Mouse (Mus musculus): ENCODE measurements around the gene Oprd1. TPM values are rescaled to one million over a fixed set of nuclear protein-coding genes. Genes with fewer than 3 reads are reported as not detected.
A peak's percentile ranks its signal among the peaks of the same experiment; 100 is the strongest.

The Oprd1 gene
- total and polyA plus RNA-seq, 3 experiments = 0.01 TPM; not detected in 2

- Histone ChIP-seq H3K27ac (ENCODE audit: control insufficient read depth, low read depth, low read length) (no peak overlapping the region), H3K9me3 (replicated peaks; ENCODE audit: insufficient read depth, low read length) (no peaks in the 10 kb centered on the region), H3K79me2 (ENCODE audit: control insufficient read depth, insufficient read depth, low read length, poor library complexity) (no peaks in the 10 kb centered on the region), H3K27me3 (ENCODE audit: control insufficient read depth in 1 of 2, insufficient read depth in 2 of 2, low read length in 2 of 2) (no peaks in the 10 kb centered on the region), H3K4me3 (ENCODE audit: control insufficient read depth in 1 of 2, insufficient read depth in 1 of 2, low read depth in 2 of 2, low read length in 2 of 2) (no peak overlapping the region), H3K36me3 (ENCODE audit: control insufficient read depth in 1 of 2, insufficient read depth in 2 of 2, low read length in 2 of 2) (peaks cover 0 to 4% of the 10 kb centered on the region in 2 experiments; a peak in 1 of 4 replicates), H3K4me1 (ENCODE audit: control insufficient read depth in 1 of 2, insufficient read depth in 2 of 2, low read length in 2 of 2) (peaks cover 0 to 4% of the 10 kb centered on the region in 2 experiments; a peak in 2 of 4 replicates), H3K9ac (ENCODE audit: control insufficient read depth, low read depth, low read length, poor library complexity, severe bottlenecking) (no peak overlapping the region)
- TF ChIP-seq UBTF (IDR thresholded peaks at IDR 0.05; ENCODE audit: borderline replicate concordance, insufficient read depth, low read depth, low read length) (no peak), RAD21 (IDR thresholded peaks at IDR 0.05; ENCODE audit: low read depth, low read length) (peak; percentile 87), SMC3 (IDR thresholded peaks at IDR 0.05; ENCODE audit: low read depth, low read length) (peak; percentile 86), CTCF (IDR thresholded peaks at IDR 0.05 in 2 of 3, conservative IDR thresholded peaks at IDR 0.05 in 1 of 3; ENCODE audit: control insufficient read depth in 1 of 3, insufficient read depth in 1 of 3, low read depth in 2 of 3, low read length in 3 of 3, poor library complexity in 1 of 3, severe bottlenecking in 1 of 3) (peak; percentile 88 to 94 (median 93)), ZC3H11A (IDR thresholded peaks at IDR 0.05; ENCODE audit: low read depth, low read length) (peak; percentile 84), E2F4 (IDR thresholded peaks at IDR 0.05; ENCODE audit: borderline replicate concordance, low read depth, low read length) (no peak)
- peak; percentile 81 for DNase-seq (ENCODE audit: low read depth, low spot score)
Measured at GRCm38 (mm10) chr4:132088921-132089320, 55.4 kb downstream of the Oprd1 start.

- DNase-seq (ENCODE audit: low read depth, low spot score) = peak; percentile 61
- H3K36me3 ChIP-seq (ENCODE audit: control insufficient read depth in 1 of 2, insufficient read depth in 2 of 2, low read length in 2 of 2) = peaks cover 0 to 9% of the 10 kb centered on the region in 2 experiments; a peak in 2 of 4 replicates
- no peaks in the 10 kb centered on the region for H3K79me2 ChIP-seq (ENCODE audit: control insufficient read depth, insufficient read depth, low read length, poor library complexity)
- no peak overlapping the region for H3K27ac ChIP-seq (ENCODE audit: control insufficient read depth, low read depth, low read length)
- H3K9me3 ChIP-seq (replicated peaks; ENCODE audit: insufficient read depth, low read length) = no peaks in the 10 kb centered on the region
- no peak overlapping the region for H3K4me3 ChIP-seq (ENCODE audit: control insufficient read depth in 1 of 2, insufficient read depth in 1 of 2, low read depth in 2 of 2, low read length in 2 of 2)
- TF ChIP-seq MEF2A (IDR thresholded peaks at IDR 0.05; ENCODE audit: extremely low read depth, insufficient replicate concordance, low read depth, low read length, poor library complexity, severe bottlenecking) = no peak
- TF ChIP-seq EP300 (IDR thresholded peaks at IDR 0.05; ENCODE audit: low read depth in 1 of 2, low read length in 2 of 2) = no peak
- no peak for TF ChIP-seq USF2 (IDR thresholded peaks at IDR 0.05; ENCODE audit: borderline replicate concordance in 1 of 2, insufficient read depth in 1 of 2, low read depth in 1 of 2, low read length in 2 of 2)
- no peak for TF ChIP-seq ELF1 (IDR thresholded peaks at IDR 0.05; ENCODE audit: low read depth, low read length)
- TF ChIP-seq UBTF (IDR thresholded peaks at IDR 0.05; ENCODE audit: borderline replicate concordance, insufficient read depth, low read depth, low read length) = no peak
- TF ChIP-seq POLR2AphosphoS2 (IDR thresholded peaks at IDR 0.05; ENCODE audit: low read length) = no peak
- TF ChIP-seq ZC3H11A (IDR thresholded peaks at IDR 0.05; ENCODE audit: low read depth, low read length) = no peak
- TF ChIP-seq ZNF384 (IDR thresholded peaks at IDR 0.05; ENCODE audit: low read depth, low read length) = no peak
- TF ChIP-seq RAD21 (IDR thresholded peaks at IDR 0.05; ENCODE audit: low read depth, low read length) = no peak
- TF ChIP-seq MYC (IDR thresholded peaks at IDR 0.05; ENCODE audit: low read depth, low read length) = no peak
- H3K9ac ChIP-seq (ENCODE audit: control insufficient read depth, low read depth, low read length, poor library complexity, severe bottlenecking) = no peak overlapping the region
- H3K4me1 ChIP-seq (ENCODE audit: control insufficient read depth in 1 of 2, insufficient read depth in 2 of 2, low read length in 2 of 2) = peaks cover 0 to 6% of the 10 kb centered on the region in 2 experiments; a peak in 3 of 4 replicates
- H3K27me3 ChIP-seq (ENCODE audit: control insufficient read depth in 1 of 2, insufficient read depth in 2 of 2, low read length in 2 of 2) = no peaks in the 10 kb centered on the region
Measured at GRCm38 (mm10) chr4:132085114-132085513, 59.2 kb downstream of the Oprd1 start.
